Mouse (Mus musculus): Measurements from ENCODE around the gene D630039A03Rik.

- TF ChIP-seq CTCF (conservative IDR thresholded peaks at IDR 0.05; ENCODE audit: low read length) = no peak
- no peak for TF ChIP-seq POU5F1 (IDR thresholded peaks at IDR 0.05; ENCODE audit: borderline replicate concordance, low read length)
These were observed 49.1 kb downstream of the D630039A03Rik start for GRCm38 (mm10) chr4:57866990-57867389.
